In the genomic region with DNA sequence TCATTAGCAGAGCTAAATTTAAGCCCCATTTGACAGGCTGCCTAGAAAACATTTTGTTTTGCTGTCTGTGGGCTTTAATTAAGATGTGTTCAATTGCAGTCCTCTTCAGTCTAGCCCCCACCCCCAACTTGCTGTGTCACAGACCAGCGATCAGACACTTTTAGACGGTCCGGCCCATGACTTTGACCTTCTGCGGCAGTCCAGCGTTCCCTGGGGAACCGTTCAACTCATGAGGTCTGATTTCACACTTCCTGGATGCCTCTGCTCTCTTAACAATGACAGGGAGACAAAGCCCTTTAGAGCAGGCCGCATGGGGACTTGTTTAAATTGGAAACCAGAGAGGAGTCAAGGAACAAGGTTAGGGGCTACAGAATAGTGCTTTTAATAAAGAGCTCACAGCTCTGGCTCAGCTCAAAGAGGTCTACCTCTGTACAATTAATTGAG, we compare ENCODE assay signal across 8 mouse cellular contexts.
A peak's percentile ranks its signal among the peaks of the same experiment; 100 is the strongest.
DNase-seq lines count a peak whose midpoint lies in the region; ATAC-seq lines count a peak whose summit lies in the region.

No protein-coding gene starts in this region.

- WGBS in hindbrain, embryonic 11.5 days, result 0% methylated on average over 7 of the region's 7 CpGs
- under 1% methylated on average over 7 of the region's 7 CpGs for WGBS in midbrain, embryonic 13.5 days

- peak; percentile 97 for ATAC-seq in hindbrain, embryonic 11.5 days (ENCODE audit: low FRiP score)
- peak; percentile 88 for ATAC-seq in midbrain, embryonic 13.5 days

- no peak overlapping the region; the same call in 1 of the 2 replicates for H3K27ac ChIP-seq in hindbrain, embryonic 11.5 days (ENCODE audit: low read depth, low read length)
- peak overlapping the region; percentile 56 for H3K27ac ChIP-seq in midbrain, embryonic 13.5 days

- H3K27me3 ChIP-seq in hindbrain, embryonic 11.5 days (ENCODE audit: control insufficient read depth, insufficient read depth, low read length), result no peaks in the 10 kb centered on the region
- peaks cover 35% of the 10 kb centered on the region for H3K27me3 ChIP-seq in midbrain, embryonic 13.5 days

- 0 out of 2 replicates have a peak, but pooled peaks cover 2% of the 10 kb centered on the region for H3K4me1 ChIP-seq in hindbrain, embryonic 11.5 days (replicated peaks; ENCODE audit: control insufficient read depth, insufficient read depth, low read length)
- H3K4me1 ChIP-seq in midbrain, embryonic 13.5 days (replicated peaks), result peaks cover 12% of the 10 kb centered on the region

- no peak overlapping the region for H3K4me3 ChIP-seq in hindbrain, embryonic 11.5 days (ENCODE audit: low read depth, low read length)
- H3K4me3 ChIP-seq in midbrain, embryonic 13.5 days (replicated peaks), result no peak overlapping the region

- no peak overlapping the region for H3K9ac ChIP-seq in hindbrain, embryonic 11.5 days (ENCODE audit: low read depth, low read length)
- H3K9ac ChIP-seq in midbrain, embryonic 13.5 days (replicated peaks), result no peak overlapping the region

- DNase-seq in adrenal gland, postnatal 14 days, result peak; percentile 32
- no peak for DNase-seq in adrenal gland, adult 18-20 months (ENCODE audit: low spot score in 2 of 2)
- peak; percentile 61 for DNase-seq in embryo, embryonic 11.5 days (ENCODE audit: low read depth, low spot score)
- DNase-seq in hindbrain, embryonic 11.5 days (ENCODE audit: low spot score), result peak; percentile 84
- no peak for DNase-seq in B cell, adult 2 months
- DNase-seq in urinary bladder, postnatal 25 days (ENCODE audit: low spot score), result no peak
- DNase-seq in thymus, postnatal 14 days, result no peak

- no peaks in the 10 kb centered on the region for H3K36me3 ChIP-seq in hindbrain, embryonic 11.5 days (ENCODE audit: control insufficient read depth, insufficient read depth, low read length)
- H3K36me3 ChIP-seq in midbrain, embryonic 13.5 days, result no peaks in the 10 kb centered on the region

- H3K4me2 ChIP-seq in hindbrain, embryonic 11.5 days (replicated peaks; ENCODE audit: low read depth, low read length), result 0 out of 2 replicates have a peak overlapping the region, but pooled peaks have one; percentile 5
- H3K4me2 ChIP-seq in midbrain, embryonic 13.5 days (replicated peaks), result peak overlapping the region; percentile 29

- H3K9me3 ChIP-seq in hindbrain, embryonic 11.5 days (ENCODE audit: control insufficient read depth, low read length), result no peaks in the 10 kb centered on the region
- no peaks in the 10 kb centered on the region for H3K9me3 ChIP-seq in midbrain, embryonic 13.5 days

Comparison
In these comparisons a context has a peak if more than half of its experiments do, and no peak if none do; other contexts are left out.
1. DNase-seq: peak in adrenal gland, postnatal 14 days (single experiment), embryo, embryonic 11.5 days (single experiment) and hindbrain, embryonic 11.5 days (single experiment); none in adrenal gland, adult 18-20 months (0 of 2), B cell, adult 2 months (0 of 2), urinary bladder, postnatal 25 days (single experiment) and thymus, postnatal 14 days (single experiment).